Mouse (Mus musculus): ENCODE measurements around the gene Ap3s2.

GRCm38 (mm10) chr7:79867861-79868260, 52.6 kb downstream of the Ap3s2 start:
- no peak for TF ChIP-seq POLR2A (IDR thresholded peaks at IDR 0.05; ENCODE audit: borderline replicate concordance, extremely low read depth, insufficient read depth, insufficient read length, poor library complexity, severe bottlenecking)
- TF ChIP-seq CTCF (IDR thresholded peaks at IDR 0.05; ENCODE audit: borderline replicate concordance, extremely low read depth, insufficient read depth, insufficient read length), result no peak

Data from brain, embryonic 14.5 days (tissue).